Mouse (Mus musculus) embryonic facial prominence, embryonic 12.5 days (tissue): ENCODE results near the gene Zfp36l2. TPM values are rescaled to one million over a fixed set of nuclear protein-coding genes. Genes with fewer than 3 reads are reported as not detected.

ENCODE experiments used
- ATAC-seq: fragments of 200-750 bp; cut with Nextera tagmentation; 2 replicates; pipeline ENCODE4 v1.8.0; 2017; ENCODE audit not compliant: insufficient number of reproducible peaks, insufficient read depth, low FRiP score, low TSS enrichment
- H3K27ac ChIP-seq: fragments of 300-500 bp; sonication (generic); 2 replicates; pipeline ENCODE4 v1.5.1; 2016; ENCODE audit warnings: mild to moderate bottlenecking
- H3K27me3 ChIP-seq: fragments of 300-500 bp; sonication (generic); 2 replicates; pipeline ENCODE4 v1.6.1; 2016; ENCODE audit warnings: mild to moderate bottlenecking, moderate library complexity
- H3K36me3 ChIP-seq: fragments of 300-500 bp; sonication (generic); 2 replicates; pipeline ENCODE4 v1.6.1; 2016; ENCODE audit warnings: mild to moderate bottlenecking
- H3K4me1 ChIP-seq: fragments of 300-500 bp; sonication (generic); 2 replicates; pipeline ENCODE4 v1.6.1; 2016
- H3K4me2 ChIP-seq: fragments of 300-500 bp; sonication (generic); replicated peaks from 2 replicates; pipeline ENCODE4 v1.6.1; 2016; ENCODE audit warnings: mild to moderate bottlenecking, moderate library complexity
- H3K4me3 ChIP-seq: fragments of 300-500 bp; sonication (generic); 2 replicates; pipeline ENCODE4 v1.5.1; 2016; ENCODE audit warnings: mild to moderate bottlenecking
- H3K9ac ChIP-seq: fragments of 300-500 bp; sonication (generic); 2 replicates; pipeline ENCODE4 v1.6.1; 2016; ENCODE audit warnings: mild to moderate bottlenecking, moderate library complexity
- H3K9me3 ChIP-seq: fragments of 300-500 bp; sonication (generic); 2 replicates; pipeline ENCODE4 v1.6.1; 2016; ENCODE audit warnings: mild to moderate bottlenecking, moderate library complexity
- WGBS: fragments of 180-500 bp; shearing (Covaris S2); methylation state at CpG from one replicate; pipeline ENCODE4 v1.1.7; 2016; 5-methylcytosine and 5-hydroxymethylcytosine counted together
- polyA plus RNA-seq: library from polyadenylated mRNA; unstranded; fragments of >200 nt; fragmentation: Nextera tagmentation; extraction: Ambion mirVana; gene quantifications from 2 replicates; pipeline ENCODE4 v1.2.1, GENCODE M21; 2016

Zfp36l2 gene
- polyA plus RNA-seq, 1 experiment from 2014 or later, result 26.3 TPM

DNA sequence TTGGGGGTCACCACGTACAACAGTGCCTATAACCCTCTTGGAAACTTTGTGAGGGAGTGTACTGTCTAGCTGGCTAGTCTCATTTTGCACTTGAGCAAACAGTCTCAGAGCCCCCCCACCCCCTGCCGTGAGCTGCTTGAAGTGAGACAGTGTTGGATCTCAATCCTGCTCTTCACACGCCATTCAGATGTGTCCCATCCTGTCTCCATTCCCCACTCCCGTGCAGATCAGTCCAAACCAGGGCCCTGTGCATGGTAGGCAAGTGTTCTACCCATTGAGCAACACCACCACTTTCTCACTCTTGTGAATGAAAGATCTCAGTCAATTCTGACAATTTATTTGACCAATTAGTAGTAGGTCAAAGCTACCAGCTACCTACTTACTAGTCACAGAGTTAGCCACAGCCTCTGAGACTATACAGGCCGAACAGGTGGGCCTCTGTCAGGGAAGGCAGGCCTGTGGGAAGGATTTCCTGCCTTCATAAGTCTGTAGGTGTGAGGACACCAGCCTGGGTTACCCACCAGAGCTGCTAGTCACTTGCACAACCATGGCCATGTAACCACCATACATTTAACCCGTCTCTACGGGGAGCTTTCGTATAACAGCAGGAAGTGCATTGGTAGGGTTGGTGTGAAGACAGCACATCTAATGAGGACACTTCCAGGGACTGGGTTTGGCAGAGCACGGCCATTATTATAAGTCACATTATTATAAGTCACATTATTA is 21.4 kb downstream of the Zfp36l2 start:
- Histone ChIP-seq H3K36me3 (no peaks in the 10 kb centered on the region), H3K9me3 (no peaks in the 10 kb centered on the region), H3K4me2 (no peak overlapping the region), H3K9ac (no peak overlapping the region), H3K27ac (no peak overlapping the region), H3K27me3 (no peaks in the 10 kb centered on the region), H3K4me1 (peaks cover 4% of the 10 kb centered on the region), H3K4me3 (no peak overlapping the region)
- 0 out of 2 replicates have a peak, but pooled peaks have one; percentile 28 for ATAC-seq
- 87% methylated on average over 9 of the region's 9 CpGs for WGBS

DNA sequence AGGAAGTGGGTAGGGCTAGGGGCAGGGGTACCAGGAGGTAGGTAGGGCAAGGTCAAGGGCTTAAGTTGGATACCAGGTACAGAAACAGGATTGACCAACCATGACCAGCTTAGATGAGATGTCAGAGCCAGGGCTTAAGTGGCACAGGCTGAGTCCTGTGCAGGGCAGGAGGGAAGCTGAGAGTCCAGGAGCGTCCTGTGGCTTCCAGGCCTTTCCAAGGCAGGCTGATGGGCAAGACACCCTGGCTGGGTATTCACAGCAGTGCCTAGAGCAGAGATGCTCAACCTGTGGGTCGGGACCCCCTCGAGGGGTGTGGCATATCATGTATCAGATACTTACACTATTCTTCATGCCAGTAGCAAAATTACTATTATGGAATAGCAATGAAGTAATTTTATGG is 22.0 kb downstream of the Zfp36l2 start:
- Histone ChIP-seq H3K27me3 (no peaks in the 10 kb centered on the region), H3K4me1 (peaks cover 7% of the 10 kb centered on the region), H3K9ac (no peak overlapping the region), H3K9me3 (no peaks in the 10 kb centered on the region), H3K27ac (no peak overlapping the region), H3K4me3 (no peak overlapping the region), H3K36me3 (no peaks in the 10 kb centered on the region), H3K4me2 (no peak overlapping the region)
- ATAC-seq, result no peak
- 80% methylated on average over 3 of the region's 3 CpGs for WGBS

DNA sequence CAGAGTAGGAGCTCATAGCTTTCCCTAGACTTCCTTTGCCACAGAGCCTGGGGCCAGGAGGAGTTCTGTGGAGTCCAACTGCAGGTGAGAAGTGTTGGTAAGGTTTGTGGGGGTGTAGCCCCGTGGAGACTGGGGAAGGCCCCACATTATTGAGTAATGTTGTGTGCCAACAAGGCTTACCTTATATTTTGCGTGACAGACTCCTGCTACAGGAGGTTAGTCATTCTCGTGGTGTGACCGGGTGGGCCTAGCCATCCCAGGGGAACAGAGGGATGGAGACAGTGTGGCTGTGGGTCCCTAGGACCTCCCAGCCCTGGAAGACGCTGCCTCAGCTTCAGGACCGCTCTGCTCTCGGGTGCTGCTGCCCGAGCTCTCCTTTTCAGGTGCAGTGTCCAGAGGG is 23.6 kb downstream of the Zfp36l2 start:
- 86% methylated on average over 8 of the region's 8 CpGs for WGBS
- Histone ChIP-seq H3K4me1 (peaks cover 7% of the 10 kb centered on the region), H3K4me3 (no peak overlapping the region), H3K4me2 (no peak overlapping the region), H3K27me3 (no peaks in the 10 kb centered on the region), H3K27ac (no peak overlapping the region), H3K9me3 (no peaks in the 10 kb centered on the region), H3K9ac (no peak overlapping the region), H3K36me3 (no peaks in the 10 kb centered on the region)
- ATAC-seq, result no peak

DNA sequence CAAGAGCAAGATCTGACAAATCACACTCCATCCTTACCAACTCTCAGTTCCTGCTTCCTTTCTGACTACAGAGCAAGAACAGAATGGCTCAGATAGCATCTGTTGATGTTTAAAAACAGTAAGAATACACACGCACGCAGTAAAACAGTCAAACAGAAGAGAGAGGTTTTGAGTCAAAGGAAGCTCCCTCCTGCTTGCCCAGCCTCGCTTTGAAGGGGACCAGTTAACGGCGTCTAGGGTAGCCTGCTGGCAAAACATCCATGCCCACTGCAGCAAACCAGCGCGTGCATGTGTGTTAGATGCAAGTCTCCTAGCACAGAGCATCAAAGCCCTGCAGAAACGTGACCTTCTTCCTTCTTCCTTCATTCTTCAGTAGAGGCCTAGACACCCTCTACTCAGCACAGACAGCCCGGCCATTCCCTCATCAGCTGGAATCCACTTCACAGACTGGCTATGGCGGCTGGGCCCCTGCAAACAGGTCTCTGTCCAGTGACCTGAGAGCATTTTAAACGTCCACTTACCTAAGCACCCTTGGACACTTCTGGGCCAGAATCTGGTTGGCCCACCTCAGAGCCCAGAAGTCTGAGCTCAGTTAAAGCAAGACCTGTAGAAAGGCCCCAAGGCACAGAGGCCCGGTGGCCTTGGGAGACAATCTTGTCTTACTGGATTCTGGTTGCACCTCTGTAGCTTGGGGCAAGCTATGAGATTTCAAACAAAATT is 24.5 kb downstream of the Zfp36l2 start:
- no peaks in the 10 kb centered on the region for H3K9me3 ChIP-seq
- peaks cover 7% of the 10 kb centered on the region for H3K4me1 ChIP-seq
- no peak overlapping the region for H3K9ac ChIP-seq
- H3K36me3 ChIP-seq, result no peaks in the 10 kb centered on the region
- H3K27ac ChIP-seq, result no peak overlapping the region
- H3K27me3 ChIP-seq, result no peaks in the 10 kb centered on the region
- 71% methylated on average over 12 of the region's 12 CpGs for WGBS
- H3K4me2 ChIP-seq, result no peak overlapping the region
- no peak overlapping the region for H3K4me3 ChIP-seq
- ATAC-seq, result no peak

DNA sequence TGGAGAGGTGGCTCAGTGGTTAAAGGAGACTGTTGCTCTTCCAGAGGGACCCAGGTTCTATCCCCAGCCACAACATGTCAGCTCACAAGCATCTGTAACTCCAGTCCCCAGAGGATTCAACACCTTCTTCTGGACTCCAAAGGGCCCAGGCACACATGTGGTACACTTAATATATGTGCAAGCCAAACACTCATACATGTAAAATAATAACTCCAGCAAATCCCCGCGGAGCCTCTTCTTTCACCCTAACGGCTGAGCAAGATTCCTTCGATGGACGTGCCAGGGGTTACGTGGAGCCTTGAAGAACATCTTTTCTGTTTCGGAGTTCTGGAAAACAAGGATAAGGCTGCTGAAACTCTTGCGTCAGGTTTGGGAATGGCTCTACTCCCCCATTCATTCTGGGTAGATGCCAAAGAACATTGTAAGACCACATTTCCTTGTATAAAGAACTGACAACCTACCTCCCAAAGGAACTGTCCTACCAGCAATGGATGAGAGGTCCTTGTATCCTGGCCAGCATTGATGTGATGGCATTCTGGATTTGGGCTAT is 25.5 kb downstream of the Zfp36l2 start:
- Histone ChIP-seq H3K27me3 (0 out of 2 replicates have a peak, but pooled peaks cover under 1% of the 10 kb centered on the region), H3K9ac (no peak overlapping the region), H3K36me3 (no peaks in the 10 kb centered on the region), H3K4me3 (no peak overlapping the region), H3K4me1 (peaks cover 12% of the 10 kb centered on the region), H3K27ac (no peak overlapping the region), H3K9me3 (no peaks in the 10 kb centered on the region), H3K4me2 (no peak overlapping the region)
- ATAC-seq, result no peak
- WGBS, result 82% methylated on average over 8 of the region's 8 CpGs

DNA sequence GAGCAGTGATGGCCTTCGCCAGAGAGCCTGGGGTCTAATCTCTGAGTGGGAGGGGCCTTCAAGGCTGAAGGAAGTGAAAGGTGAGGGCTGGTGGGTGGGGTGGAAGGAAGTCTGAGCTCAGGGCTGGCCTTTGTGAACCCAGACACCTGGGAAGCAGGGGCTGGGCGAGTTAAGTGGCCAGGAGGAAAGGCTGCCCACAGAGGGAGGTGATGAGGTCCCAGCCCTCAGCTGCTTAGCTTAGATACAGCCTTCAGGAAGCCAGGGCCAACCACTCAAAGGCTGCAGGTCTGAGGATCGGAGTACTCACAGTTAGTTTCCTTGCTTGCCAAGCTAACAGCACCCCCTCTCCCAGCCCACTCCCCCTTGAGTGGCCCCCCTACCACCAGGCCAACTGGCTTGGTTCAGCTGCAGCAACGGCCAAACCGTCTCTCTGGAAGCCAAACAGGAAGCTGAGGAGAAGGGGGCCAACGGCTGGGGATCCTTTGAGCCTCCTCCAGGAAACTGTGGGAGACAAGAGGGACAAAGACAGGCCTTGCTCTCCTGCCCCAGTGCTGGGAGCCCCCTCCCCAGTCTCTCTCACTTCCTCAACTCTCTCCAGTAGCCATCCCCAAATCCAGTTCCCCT is 26.4 kb downstream of the Zfp36l2 start:
- 0 out of 2 replicates have a peak, but pooled peaks have one; percentile 13 for ATAC-seq
- H3K36me3 ChIP-seq, result no peaks in the 10 kb centered on the region
- peaks cover 12% of the 10 kb centered on the region for H3K4me1 ChIP-seq
- H3K27me3 ChIP-seq, result 0 out of 2 replicates have a peak, but pooled peaks cover 7% of the 10 kb centered on the region
- WGBS, result 29% methylated on average over 6 of the region's 6 CpGs
- H3K9me3 ChIP-seq, result no peaks in the 10 kb centered on the region
- no peak overlapping the region for H3K9ac ChIP-seq
- H3K27ac ChIP-seq, result peak overlapping the region; percentile 12; the same call in 1 of the 2 replicates
- H3K4me2 ChIP-seq, result no peak overlapping the region
- no peak overlapping the region for H3K4me3 ChIP-seq

DNA sequence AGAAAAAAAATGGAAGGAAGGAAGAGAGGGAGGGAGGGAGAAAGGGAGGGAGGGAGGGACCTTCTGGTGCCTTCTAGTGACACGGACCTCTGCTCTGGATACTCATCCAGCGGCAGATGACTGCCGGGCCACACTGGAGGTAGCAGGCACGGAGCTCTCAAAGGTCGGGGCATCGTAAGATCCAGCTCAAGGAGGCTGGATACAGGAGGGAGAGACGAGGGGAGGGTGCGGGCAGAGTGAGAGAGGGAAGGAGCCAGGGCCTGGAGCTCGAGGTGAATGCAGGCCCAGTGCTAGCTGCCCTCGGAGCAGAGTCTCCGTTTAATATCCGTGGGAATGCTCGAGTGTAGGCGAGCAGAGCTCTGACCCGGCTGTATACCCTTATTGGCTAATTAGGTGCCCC is 28.9 kb downstream of the Zfp36l2 start:
- no peak overlapping the region for H3K27ac ChIP-seq
- H3K4me3 ChIP-seq, result no peak overlapping the region
- H3K36me3 ChIP-seq, result no peaks in the 10 kb centered on the region
- 0 out of 2 replicates have a peak, but pooled peaks cover 13% of the 10 kb centered on the region for H3K27me3 ChIP-seq
- H3K4me1 ChIP-seq, result peaks cover 17% of the 10 kb centered on the region
- no peak overlapping the region for H3K9ac ChIP-seq
- ATAC-seq, result no peak
- H3K4me2 ChIP-seq, result no peak overlapping the region
- 43% methylated on average over 15 of the region's 15 CpGs for WGBS
- H3K9me3 ChIP-seq, result no peaks in the 10 kb centered on the region

DNA sequence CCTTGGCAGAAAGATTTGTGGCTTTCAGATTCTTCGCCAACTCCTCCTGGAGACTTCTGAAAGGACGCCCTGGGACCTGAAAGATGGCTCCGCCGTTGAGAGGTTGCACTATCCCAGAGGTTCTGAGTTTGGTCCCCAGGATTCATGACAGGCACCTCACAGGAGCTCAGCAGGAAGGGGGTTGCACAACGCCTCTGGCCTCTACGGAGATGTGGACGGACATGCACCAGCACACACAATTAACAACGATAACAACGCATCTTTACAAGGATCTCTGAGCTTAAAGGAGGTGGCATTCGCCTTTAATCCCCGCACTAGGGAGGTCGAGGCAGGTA is 29.3 kb downstream of the Zfp36l2 start:
- H3K4me3 ChIP-seq, result no peak overlapping the region
- no peak overlapping the region for H3K27ac ChIP-seq
- no peak for ATAC-seq
- H3K36me3 ChIP-seq, result no peaks in the 10 kb centered on the region
- H3K4me1 ChIP-seq, result peaks cover 17% of the 10 kb centered on the region
- 0 out of 2 replicates have a peak, but pooled peaks cover 13% of the 10 kb centered on the region for H3K27me3 ChIP-seq
- no peak overlapping the region for H3K4me2 ChIP-seq
- H3K9me3 ChIP-seq, result no peaks in the 10 kb centered on the region
- no peak overlapping the region for H3K9ac ChIP-seq
- 88% methylated on average over 12 of the region's 12 CpGs for WGBS

DNA sequence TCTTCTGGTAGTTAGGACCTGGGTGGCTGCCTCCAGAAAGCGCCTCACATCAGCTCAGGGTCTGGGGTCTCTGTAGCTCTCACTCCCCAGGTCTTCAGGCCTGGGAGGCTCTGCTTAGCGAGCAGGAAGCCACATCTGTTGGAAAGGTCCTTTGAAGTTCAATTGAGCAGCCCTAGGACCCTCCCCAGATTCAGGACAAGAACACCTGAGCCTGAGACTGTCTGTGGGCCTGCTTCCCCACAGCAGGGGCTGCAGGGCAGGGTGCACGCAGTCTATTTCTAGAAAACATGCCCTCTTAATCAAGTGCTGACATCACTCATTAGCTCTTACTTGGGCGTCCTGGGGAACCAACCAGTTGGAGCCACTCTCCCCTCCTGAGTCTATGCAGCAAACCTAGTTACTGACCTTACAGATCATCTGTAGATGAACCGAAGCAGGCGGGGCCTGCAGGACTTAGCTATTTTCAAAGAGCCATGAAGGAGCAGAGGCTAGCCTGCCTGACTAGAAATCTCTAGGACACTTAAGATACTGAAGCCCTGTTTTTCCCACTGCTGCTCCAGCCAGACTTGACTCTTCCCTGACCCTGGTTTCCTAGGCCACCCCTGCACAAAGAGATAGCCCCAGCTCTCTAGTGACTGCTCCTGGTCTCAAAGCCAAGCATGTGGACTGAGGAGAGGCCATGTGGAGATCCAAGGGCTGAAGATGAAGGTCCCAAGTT is 29.8 kb downstream of the Zfp36l2 start:
- Histone ChIP-seq H3K4me1 (peaks cover 17% of the 10 kb centered on the region), H3K4me3 (no peak overlapping the region), H3K36me3 (no peaks in the 10 kb centered on the region), H3K27me3 (0 out of 2 replicates have a peak, but pooled peaks cover 13% of the 10 kb centered on the region), H3K4me2 (no peak overlapping the region), H3K9me3 (no peaks in the 10 kb centered on the region), H3K9ac (no peak overlapping the region), H3K27ac (no peak overlapping the region)
- 55% methylated on average over 6 of the region's 6 CpGs for WGBS
- ATAC-seq, result no peak

DNA sequence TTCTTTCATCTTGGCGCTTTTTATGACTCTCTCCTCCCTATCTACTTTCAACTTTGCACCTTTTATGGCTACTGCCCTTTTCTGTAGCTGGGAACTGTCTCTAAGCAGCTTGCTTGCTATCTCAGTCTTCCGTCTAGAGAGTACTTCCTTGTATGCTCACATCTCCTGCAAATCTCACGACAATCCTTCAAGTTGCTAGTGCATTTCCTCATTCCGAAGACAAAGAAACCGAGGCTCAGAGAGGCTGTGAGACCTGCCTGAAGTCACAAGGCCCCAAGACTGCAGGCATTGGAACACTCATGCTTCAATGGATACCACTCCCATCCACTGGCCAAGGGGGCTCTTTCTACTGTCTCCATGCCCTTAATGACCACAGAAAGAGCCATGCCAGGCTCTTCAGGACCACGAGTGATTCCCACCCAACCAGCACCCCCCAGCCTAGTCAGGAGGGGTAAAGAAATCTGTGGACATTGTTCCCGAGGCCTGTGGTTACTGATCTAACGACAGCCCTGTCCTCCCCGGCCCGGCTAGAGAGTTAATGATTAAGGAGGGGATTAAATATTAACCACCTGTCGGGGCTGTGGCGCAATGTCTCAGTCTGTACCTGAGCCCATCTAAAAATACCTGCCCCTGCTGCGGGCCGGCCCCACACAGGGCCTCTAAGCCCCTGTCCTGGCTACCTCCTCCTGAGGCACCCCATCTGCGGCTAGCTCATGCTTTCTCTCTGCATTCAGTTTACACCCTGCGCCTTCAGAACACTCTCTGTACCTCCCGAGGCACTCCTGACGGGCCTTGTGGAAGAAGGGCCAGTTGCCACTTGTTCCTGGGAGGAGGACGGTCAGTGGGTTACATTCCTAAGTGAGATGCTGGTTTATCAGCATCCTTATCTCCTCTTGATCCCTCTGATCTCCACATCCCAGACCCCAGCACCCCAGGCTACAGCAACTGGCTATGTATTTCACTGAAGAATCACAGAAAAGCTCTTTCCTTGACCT is 30.7 kb downstream of the Zfp36l2 start:
- 0 out of 2 replicates have a peak, but pooled peaks cover 13% of the 10 kb centered on the region for H3K27me3 ChIP-seq
- WGBS, result 37% methylated on average over 19 of the region's 19 CpGs
- H3K9me3 ChIP-seq, result no peaks in the 10 kb centered on the region
- H3K27ac ChIP-seq, result no peak overlapping the region
- no peak overlapping the region for H3K4me3 ChIP-seq
- H3K9ac ChIP-seq, result no peak overlapping the region
- no peak overlapping the region for H3K4me2 ChIP-seq
- no peaks in the 10 kb centered on the region for H3K36me3 ChIP-seq
- H3K4me1 ChIP-seq, result peaks cover 17% of the 10 kb centered on the region; the same call in 1 of the 2 replicates
- ATAC-seq, result no peak
